Mouse (Mus musculus) layer of hippocampus, adult 9-11 months (tissue): ENCODE data around the gene Synpo2l.
"Not testable (repeated sequence)": the region's sequence is repeated elsewhere in the genome, so short reads cannot be mapped to it uniquely, and the experiment has no call there.

Experiments
- DNase-seq: peaks from one replicate; pipeline ENCODE4 v3.0.0; 2022

Gene Synpo2l

GRCm38 (mm10) chr14:20668154-20668810 lies at the start of gene Synpo2l:
Gene Synpo2l (minus strand): TSS chr14:20668354.
- no peak for DNase-seq

DNA sequence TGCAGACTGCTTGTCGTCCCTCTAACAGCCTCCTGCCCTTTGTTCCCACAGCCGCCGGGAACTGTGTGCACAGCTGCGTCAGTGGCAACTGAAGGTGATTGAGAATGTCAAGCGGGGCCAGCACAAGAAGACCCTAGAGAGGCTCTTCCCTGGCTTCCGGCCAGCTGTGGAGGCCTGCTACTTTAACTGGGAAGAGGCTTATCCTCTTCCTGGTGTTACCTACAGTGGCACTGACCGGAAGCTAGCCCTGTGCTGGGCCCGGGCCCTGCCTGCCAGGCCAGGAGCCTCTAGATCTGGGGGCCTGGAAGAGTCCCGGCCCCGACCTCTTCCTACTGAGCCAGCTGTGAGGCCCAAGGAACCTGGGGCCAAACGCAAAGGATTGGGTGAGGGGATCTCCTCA lies 45.7 kb upstream of the Synpo2l start:
- DNase-seq: no peak

GRCm38 (mm10) chr14:20708239-20708638 lies 40.1 kb upstream of the Synpo2l start:
- DNase-seq: no peak

DNA sequence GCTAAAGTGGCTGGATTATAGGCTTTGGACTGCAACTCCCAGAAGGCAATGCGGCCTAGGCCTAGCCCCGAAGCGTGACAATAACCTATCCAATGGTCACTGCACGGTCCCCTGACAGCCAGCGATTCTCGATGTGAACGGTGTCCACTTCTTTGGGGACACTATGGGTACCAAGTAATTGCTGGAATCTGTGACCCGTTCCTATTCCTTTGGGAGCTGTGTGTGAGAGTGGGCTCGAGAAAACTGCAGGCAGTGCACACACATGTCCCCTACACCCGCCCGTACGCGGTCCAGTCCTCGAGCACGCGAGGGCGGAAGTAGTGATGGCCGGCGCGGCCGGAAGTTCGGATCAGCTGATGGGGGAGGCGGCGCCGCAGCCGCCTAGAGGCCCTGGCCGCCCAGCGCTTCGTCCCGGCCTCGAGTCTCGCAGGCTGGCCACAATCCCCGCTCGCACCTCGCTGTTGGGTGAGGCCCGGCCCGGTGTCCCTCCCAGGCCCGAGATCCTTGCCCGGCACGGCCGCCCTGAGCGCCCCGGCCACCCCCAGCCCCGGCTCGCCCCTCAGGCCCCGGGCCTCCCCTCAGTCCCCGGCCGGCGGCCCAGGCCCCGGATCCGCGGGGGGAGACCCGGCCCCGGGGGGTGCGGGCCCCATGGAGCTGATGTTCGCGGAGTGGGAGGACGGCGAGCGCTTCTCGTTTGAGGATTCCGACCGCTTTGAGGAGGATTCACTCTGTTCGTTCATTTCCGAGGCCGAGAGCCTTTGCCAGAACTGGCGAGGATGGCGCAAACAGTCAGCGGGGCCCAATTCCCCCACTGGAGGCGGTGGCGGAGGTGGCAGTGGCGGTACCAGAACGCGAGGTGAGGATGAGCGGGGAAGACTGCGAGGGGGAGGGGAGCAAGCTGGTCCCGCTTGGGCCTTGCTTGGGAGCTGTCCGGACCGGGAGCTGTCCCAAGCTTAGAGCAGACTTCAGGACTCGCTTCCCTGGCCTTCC lies 39.3 kb upstream of the Synpo2l start, which contains the start of gene Zswim8:
Zswim8 (plus strand) TSS at position 352 of the 990 bp plus-strand sequence.
- DNase-seq: peak; percentile 90

DNA sequence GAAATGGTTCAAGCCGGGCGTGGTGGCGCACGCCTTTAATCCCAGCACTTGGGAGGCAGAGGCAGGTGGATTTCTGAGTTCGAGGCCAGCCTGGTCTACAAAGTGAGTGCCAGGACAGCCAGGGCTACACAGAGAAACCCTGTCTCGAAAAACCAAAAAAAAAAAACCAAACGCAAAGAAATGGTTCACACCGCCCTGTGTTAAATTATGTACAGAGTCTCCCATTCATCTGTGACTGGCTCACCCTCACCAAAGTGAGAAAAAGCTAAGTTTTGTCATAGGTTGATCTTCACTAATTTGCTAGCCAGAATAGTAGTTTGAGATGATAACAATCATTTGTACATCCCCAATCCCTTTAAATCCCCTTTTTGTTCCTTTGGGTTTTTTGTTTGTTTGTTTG lies 35.3 kb upstream of the Synpo2l start:
- DNase-seq: not testable (repeated sequence)

- DNase-seq: peak; percentile 88
Observed at GRCm38 (mm10) chr14:20702741-20703381, 34.7 kb upstream of the Synpo2l start, which contains the start of gene Chchd1. Gene Chchd1 (plus strand): TSS chr14:20703006.

- DNase-seq: no peak
Observed at GRCm38 (mm10) chr14:20702096-20702740, 34.1 kb upstream of the Synpo2l start.

- no peak for DNase-seq
Observed at GRCm38 (mm10) chr14:20701554-20701953, 33.4 kb upstream of the Synpo2l start.

- DNase-seq: no peak
Observed at GRCm38 (mm10) chr14:20700362-20700761, 32.2 kb upstream of the Synpo2l start.

DNA sequence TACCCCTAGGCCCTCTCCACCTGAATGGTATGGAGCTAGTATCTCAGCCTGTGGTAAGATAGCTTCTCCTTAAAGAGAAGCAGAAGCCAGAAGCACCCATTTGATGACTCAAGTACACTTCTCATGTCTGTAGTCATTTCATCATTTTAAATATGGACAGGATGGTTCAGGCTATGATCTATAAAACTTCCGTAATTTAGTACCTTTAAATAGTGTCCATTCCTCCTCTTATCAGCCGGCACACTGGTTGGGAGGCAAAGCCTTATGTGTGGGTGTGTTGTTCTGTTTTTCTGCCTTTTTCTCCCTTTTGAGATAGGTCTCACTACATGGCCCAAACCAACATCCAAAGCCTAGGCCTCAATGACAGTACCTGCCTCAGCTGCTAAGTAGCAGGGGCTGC lies 30.4 kb upstream of the Synpo2l start:
- no peak for DNase-seq

DNA sequence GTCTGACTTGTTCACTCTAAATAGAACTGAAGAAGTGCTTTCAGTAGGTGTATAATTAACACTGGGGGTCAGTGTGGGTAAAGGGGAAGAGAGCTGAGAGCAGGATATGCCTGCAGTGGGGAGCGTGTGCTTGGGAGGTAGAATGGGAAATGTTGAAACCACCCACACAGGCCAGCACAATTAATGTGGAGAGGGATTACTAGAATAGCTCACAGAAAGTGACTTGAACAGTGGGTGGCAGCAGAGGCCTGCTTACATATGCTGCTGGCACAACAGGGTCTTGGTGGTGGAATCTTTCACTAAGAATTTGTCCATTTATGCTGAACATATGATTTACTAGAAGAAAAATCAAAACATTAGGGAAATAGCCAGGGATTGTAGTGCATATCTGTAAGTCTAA lies 28.8 kb upstream of the Synpo2l start:
- DNase-seq: peak; percentile 84

GRCm38 (mm10) chr14:20695761-20696520 lies 27.8 kb upstream of the Synpo2l start:
- no peak for DNase-seq

GRCm38 (mm10) chr14:20694884-20695760 lies 27.0 kb upstream of the Synpo2l start, which contains the start of gene Fut11:
Gene Fut11 (plus strand): TSS chr14:20694968.
- DNase-seq: peak; percentile 90

- DNase-seq: no peak
Observed at GRCm38 (mm10) chr14:20694185-20694883, 26.2 kb upstream of the Synpo2l start.

DNA sequence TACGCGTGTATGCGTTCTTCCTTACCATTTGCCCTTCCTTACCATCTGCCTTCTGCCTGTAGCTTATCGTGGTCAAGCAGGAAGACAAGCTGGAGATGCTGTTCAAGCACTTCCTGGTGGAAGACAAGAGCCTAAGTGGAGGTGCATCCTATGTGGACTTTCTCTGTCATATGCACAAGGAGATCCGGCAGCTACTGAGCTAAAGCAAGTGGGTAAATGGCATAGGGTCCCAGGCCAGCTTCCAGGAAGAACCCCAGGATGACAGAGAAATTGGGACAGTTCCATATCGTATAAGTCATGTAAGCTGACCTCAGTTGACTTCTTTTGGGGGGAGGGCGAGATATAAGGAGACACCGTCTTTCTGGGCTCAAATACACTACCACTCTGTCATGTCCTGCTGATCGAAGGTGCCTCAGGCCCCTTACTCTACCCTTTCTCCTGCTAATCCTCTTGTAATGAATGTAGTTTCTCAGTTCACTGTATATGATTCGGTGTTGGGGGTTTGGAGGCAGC lies 25.5 kb upstream of the Synpo2l start:
- DNase-seq: no peak

GRCm38 (mm10) chr14:20691772-20692171 lies 23.6 kb upstream of the Synpo2l start:
- DNase-seq: no peak

- no peak for DNase-seq
Observed at GRCm38 (mm10) chr14:20689009-20689408, 20.9 kb upstream of the Synpo2l start.

GRCm38 (mm10) chr14:20686576-20686975 lies 18.4 kb upstream of the Synpo2l start:
- DNase-seq: no peak

- no peak for DNase-seq
Observed at GRCm38 (mm10) chr14:20682498-20682897, 14.3 kb upstream of the Synpo2l start.

- DNase-seq: no peak
Observed at GRCm38 (mm10) chr14:20681742-20682141, 13.6 kb upstream of the Synpo2l start.
